Mouse (Mus musculus): ENCODE measurements around the gene Ftsj3. TPM values are rescaled to one million over a fixed set of nuclear protein-coding genes. Genes with fewer than 3 reads are reported as not detected.
"Not testable (repeated sequence)": the region's sequence is repeated elsewhere in the genome, so short reads cannot be mapped to it uniquely, and the experiment has no call there.

Gene Ftsj3
- total RNA-seq, 2 experiments from 2014 or later = 45.5 to 151 TPM

DNA sequence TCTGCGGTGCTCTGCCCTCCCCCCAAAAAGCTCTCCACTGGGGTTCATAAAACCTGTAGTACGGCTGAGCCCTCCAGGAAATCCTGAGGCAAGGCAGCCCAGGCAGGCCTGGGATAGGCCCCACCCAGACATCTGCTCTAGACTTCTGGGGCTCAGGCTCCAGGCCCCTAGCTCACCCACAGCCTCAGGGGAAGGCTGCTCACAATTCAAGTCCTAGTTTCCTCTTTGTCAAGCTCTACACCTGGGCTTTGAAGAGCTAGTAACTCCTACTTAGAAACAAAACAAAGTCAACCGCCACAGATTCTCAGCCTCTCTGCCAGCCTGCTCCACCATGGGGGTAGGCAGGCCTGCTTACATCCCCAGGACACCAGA, 13.2 kb upstream of the Ftsj3 start:
- ATAC-seq (replicated peaks; ENCODE audit: poor library complexity) = no peak

GRCm38 (mm10) chr11:106268326-106269059, 12.6 kb upstream of the Ftsj3 start:
- no peak for ATAC-seq (replicated peaks; ENCODE audit: poor library complexity)

GRCm38 (mm10) chr11:106267871-106268270, 12.0 kb upstream of the Ftsj3 start:
- ATAC-seq (replicated peaks; ENCODE audit: poor library complexity) = no peak

GRCm38 (mm10) chr11:106267311-106267852, 11.5 kb upstream of the Ftsj3 start:
- peak; percentile 62 for ATAC-seq (replicated peaks; ENCODE audit: poor library complexity)

DNA sequence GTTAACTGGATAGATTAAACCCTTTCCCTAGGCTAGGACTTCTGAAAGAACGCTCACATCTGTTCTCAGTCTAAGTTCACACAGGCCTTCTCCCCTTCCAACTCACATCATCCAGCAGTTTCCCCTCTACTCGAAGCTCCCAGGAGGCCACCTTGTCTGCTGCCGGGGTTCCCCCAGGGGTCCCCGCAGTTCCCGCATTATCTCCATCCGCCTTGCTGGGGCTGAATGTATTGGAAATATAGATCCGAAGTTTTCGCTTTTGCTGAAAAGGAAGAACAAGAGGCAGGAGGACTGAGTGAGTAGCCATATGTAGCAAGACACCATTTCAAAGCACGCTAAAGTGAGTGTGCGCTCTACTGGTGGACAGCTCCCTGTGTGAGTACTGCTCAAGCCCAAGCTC, 10.6 kb upstream of the Ftsj3 start:
- ATAC-seq (replicated peaks; ENCODE audit: poor library complexity) = no peak

GRCm38 (mm10) chr11:106265570-106265969, 9.7 kb upstream of the Ftsj3 start:
- no peak for ATAC-seq (replicated peaks; ENCODE audit: poor library complexity)

DNA sequence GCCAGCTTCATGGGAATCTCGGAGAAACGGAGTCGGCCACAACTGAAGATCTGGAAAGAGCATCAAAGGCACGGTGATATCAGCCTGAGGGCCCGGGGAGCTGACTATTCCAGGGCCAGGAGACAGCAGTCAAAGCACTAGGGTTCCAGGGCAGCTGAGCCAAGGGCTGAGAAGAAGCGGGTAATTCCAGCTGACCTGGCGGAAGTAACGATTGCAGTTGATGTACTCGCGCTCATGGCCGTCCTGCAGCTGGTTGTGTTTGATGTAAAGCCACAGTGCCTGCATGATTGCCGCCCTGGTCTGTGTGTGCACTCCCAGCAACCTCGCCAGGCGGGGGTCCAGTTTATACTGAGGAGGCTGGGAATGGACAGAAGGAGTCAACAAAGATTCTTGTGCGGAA, 9.1 kb upstream of the Ftsj3 start:
- no peak for ATAC-seq (replicated peaks; ENCODE audit: poor library complexity)

DNA sequence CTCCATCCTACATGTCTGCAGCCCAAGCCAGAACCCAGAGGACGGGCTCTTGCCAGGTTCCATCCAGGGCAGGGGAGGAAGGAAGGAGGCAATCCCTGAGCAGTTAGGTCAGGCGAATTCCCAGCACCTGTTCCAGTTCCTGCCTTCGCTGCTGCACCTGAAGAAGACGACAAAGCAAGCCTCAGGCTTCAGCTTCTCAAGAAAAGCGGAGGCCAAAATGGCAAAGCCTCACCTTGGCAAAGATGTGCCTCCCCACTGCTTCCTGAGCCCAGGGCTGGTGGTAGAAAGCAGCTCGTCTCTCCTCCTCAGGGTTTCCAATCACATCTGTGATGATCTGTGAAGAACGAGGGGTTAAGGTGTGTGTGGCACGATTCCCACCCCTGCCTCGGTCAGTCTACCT, 8.1 kb upstream of the Ftsj3 start:
- ATAC-seq (replicated peaks; ENCODE audit: poor library complexity) = no peak

DNA sequence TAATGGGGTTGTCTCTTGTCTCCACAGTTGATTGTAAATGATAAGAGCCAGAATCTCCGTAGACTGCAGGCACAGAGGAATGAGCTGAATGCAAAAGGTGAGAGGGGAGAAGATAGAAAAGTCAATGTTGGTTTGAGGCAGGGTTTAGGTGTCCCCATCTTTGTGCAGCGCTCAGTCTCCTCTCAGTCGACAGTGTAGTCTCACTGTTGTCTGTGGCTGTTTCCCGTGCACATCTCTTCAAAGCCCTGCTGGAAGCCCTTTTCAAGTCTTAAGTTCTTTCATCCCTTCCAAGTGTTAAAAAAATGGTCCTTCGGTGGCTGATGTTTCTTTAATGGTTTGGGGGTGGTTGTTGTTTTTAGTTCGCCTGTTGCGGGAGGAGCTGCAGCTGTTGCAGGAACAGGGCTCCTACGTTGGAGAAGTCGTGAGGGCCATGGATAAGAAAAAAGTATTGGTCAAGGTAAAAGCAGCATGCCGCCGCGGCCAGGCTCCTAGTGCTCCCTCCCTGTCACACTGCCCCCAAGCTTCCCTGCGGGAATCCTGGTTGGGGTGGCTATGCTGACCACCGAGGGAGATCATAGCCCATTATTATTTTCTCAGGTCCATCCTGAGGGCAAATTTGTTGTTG, 5.1 kb upstream of the Ftsj3 start:
- no peak for ATAC-seq (replicated peaks; ENCODE audit: poor library complexity)

DNA sequence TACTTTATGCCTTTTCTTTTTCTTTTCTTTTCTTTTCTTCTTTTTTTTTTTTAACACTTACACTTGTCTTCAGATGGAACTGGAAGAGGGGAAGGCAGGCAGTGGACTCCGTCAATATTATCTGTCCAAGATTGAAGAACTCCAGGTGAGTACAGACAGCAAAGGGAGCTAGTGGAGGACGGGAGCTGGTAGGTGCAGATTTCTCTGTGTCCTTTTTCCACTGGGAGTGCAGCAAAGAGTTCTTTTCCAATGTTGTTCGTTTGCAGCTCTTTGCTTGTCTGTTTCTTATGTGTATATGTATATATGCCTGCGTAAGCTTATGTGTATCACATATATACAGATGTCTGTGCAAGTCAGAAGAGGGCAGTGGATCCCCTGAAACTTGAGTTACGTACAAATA, 896 bp upstream of the Ftsj3 start:
- ATAC-seq (replicated peaks; ENCODE audit: poor library complexity) = no peak

GRCm38 (mm10) chr11:106255174-106255573, 705 bp downstream of the Ftsj3 start:
- ATAC-seq (replicated peaks; ENCODE audit: poor library complexity) = peak; percentile 27

DNA sequence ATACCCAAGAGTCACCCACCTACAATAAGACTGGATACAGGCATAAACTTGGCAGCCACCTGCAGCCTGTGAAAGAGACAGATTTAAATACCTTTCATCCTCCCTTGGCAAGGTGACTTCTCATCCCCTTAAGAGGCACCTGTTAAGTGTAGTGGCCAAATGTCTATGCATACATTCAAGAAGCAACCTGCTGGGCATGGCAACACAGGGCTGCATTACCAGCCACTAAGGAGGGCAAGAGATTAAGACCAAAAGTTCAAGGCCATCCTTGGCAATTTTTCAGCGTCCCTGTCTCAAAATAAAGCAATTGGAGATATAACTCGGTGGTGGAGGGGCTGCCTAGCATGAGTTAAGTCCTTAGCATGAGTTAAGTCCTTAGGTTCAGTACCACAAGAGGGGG, 1.1 kb downstream of the Ftsj3 start:
- ATAC-seq (replicated peaks; ENCODE audit: poor library complexity) = no peak

DNA sequence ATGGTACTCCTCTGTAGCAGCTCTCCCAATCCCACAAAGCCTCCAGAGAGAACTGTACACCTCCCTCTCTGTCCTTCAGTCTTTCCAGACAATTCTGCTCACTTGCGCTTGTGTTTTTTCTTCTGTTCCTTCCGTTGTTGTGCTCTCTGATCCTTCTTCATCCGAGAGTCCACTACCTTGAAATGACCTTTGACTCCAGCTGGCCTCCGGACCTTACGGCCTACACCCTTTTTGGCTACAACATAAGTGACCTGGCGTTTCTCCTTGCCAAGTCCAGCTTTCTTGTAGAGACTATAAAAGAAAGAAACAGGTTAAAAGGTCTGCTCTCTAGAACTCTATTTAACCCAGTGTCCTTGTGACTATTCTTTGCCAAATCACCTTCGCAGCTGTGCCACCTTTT, 6.6 kb downstream of the Ftsj3 start:
- ATAC-seq (replicated peaks; ENCODE audit: poor library complexity) = no peak

DNA sequence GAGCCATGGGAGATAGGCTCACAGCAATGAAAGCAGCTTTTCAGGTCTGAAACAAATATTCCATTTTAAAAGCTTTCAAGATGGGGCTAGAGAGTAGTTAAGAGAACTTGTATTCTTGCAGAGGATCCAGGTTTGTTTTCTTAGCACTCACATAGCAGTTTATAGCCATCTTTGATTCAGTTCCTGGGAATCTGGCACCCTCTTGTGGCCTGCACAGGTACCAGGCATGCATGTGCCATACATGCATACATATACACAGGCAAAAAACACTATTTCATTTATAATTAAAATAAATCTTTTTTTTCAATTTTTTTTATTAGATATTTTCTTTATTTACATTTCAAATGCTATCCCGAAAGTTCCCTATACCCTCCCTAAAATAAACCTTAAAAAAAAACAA, 9.0 kb downstream of the Ftsj3 start:
- ATAC-seq (replicated peaks; ENCODE audit: poor library complexity) = peak; percentile 75

DNA sequence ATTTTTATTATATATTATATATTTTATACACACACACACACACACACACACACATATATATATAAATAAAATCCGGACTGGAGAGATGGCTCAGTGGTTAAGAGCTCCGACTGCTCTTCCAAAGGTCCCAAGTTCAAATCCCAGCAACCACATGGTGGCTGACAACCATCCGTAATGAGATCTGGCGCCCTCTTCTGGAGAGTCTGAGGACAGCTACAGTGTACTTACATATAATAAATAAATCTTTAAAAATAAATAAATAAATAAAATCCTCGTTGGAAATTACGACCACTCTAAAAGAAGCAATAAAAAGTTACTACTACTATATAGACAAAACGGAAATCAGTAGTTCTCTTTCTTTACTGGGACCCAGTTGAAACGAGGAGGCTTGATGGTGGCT, 21.9 kb downstream of the Ftsj3 start:
- not testable (repeated sequence) for ATAC-seq (replicated peaks; ENCODE audit: poor library complexity)

GRCm38 (mm10) chr11:106220603-106221002, 35.3 kb downstream of the Ftsj3 start:
- no peak for ATAC-seq (replicated peaks; ENCODE audit: poor library complexity)

- peak; percentile 85 for ATAC-seq (replicated peaks; ENCODE audit: poor library complexity)
Observed at GRCm38 (mm10) chr11:106216730-106217490, 39.0 kb downstream of the Ftsj3 start, which contains the start of gene Ddx42. Gene Ddx42 (plus strand): TSS chr11:106216926.

DNA sequence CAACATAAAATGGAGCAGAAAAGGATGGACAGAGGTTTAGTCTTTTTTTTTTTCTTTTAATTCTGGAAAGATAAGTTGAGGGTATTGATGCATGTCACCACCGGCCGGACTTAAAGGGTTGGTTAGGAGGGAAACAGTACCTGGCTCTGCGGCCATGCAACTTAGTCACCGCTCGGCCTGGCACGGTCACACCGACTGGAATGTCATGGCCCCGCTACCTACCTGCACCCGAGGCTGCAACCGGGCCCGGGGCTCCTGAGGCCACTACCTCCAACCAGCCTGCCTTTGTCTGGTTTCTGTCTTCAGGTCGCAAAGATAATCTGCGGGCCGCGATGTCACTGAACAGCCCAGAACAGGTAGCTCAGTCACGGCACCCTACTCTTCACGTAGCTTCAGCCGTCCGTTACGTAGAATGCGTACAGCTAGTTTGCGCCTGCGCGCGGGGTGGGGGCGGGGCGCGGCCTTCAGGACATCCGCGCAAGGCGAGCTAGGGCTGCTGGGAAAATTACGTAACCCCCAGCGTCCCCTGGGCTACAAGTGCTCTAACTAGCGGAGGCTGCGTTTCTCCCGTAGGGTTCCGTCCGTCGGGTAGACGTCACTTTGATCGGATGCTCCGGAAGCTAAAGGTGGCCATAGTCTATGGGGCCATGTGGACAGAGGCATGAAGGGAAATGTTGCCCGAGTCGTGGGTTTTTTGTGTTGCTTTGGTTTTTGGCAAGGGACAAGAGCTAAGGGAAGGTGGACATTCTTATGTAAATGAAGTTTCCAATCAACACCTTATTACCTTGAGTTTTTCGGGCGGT, 39.8 kb downstream of the Ftsj3 start, which contains the start of gene Ccdc47:
TSS of gene Ccdc47 (minus strand) at position 418 of the 803 bp plus-strand sequence.
- peak; percentile 83 for ATAC-seq (replicated peaks; ENCODE audit: poor library complexity)

DNA sequence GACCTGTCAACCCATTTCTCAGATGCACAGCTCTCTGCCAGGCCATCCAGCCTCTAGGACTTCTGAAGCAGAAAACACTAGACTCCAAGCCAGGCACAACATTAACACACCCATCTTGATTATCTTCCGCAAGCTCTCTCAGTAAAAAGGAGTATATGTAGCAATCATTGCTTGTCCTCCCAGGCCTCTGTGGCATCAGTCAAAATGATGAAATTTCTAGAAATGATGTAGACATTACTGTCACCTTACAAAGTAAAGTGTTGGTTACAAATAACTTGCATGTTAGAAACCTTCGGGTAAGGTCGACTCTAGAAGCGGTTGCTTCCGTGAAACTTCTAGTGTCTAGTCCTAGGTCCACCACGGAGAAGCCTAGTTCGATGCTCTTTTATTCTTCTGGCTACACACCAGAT, 40.4 kb downstream of the Ftsj3 start:
- 0 out of 2 replicates have a peak, but pooled peaks have one; percentile 5 for ATAC-seq (replicated peaks; ENCODE audit: poor library complexity)

DNA sequence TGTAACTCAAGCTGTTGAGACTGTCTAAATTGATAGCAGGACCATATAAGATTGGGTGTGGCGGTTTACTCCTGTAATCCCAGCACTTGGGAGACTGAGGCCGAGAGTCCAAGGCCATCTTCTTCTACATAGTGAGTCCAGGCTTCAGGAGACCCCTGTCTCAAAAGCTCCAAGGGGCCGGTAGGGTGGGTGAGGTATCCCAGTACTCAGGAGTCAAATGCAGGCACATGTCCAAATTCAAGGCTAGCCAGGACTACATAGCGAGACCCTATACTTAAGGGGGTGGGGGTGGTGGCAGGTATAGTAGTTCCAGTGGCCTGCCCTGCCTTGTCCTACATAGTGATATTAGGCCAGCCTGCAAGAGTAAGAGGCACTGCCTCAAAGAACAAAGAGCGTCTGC, 41.0 kb downstream of the Ftsj3 start:
- no peak for ATAC-seq (replicated peaks; ENCODE audit: poor library complexity)

- ATAC-seq (replicated peaks; ENCODE audit: poor library complexity) = no peak
Observed at GRCm38 (mm10) chr11:106212771-106213170, 43.1 kb downstream of the Ftsj3 start.

Measured in megakaryocyte progenitor cell, adult 5-6 weeks (primary cell).